Mouse (Mus musculus): ENCODE results near the gene Lsp1. TPM values are rescaled to one million over a fixed set of nuclear protein-coding genes. Genes with fewer than 3 reads are reported as not detected.

Lsp1 gene
- polyA plus RNA-seq, 1 experiment from 2014 or later: 19.4 TPM

DNA sequence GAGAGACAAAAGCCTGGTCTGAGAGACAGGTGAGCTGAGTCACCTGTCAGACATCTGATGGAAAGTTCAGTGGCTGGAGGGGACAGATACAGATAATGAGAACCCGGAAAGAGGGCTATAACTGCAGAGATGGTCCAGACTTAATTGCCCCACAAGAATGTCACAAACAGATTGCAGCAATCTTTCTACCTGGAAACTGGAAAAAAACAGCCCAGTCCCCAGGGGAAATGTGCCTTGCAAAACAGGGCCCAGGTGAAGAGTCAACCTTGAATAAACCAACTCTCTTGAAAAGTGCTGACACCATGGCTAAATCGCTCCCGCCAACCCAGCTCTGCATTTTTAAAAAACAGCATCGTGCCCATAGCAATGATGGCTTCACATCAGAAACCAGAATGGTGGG, 59.7 kb downstream of the Lsp1 start:
- no peaks in the 10 kb centered on the region for H3K9me3 ChIP-seq
- 0 out of 2 replicates have a peak, but pooled peaks cover 4% of the 10 kb centered on the region for H3K27me3 ChIP-seq (ENCODE audit: insufficient read depth, poor library complexity, severe bottlenecking)
- H3K4me3 ChIP-seq: no peak overlapping the region
- DNase-seq (ENCODE audit: low spot score): no peak
- H3K36me3 ChIP-seq: no peaks in the 10 kb centered on the region
- WGBS: 87% methylated on average over 4 of the region's 4 CpGs
- peaks cover 45% of the 10 kb centered on the region for H3K4me1 ChIP-seq (replicated peaks)
- no peak overlapping the region for H3K27ac ChIP-seq

GRCm38 (mm10) chr7:142522352-142522751, 61.7 kb downstream of the Lsp1 start:
- Histone ChIP-seq H3K4me1 (replicated peaks) (peaks cover 49% of the 10 kb centered on the region), H3K27me3 (ENCODE audit: insufficient read depth, poor library complexity, severe bottlenecking) (0 out of 2 replicates have a peak, but pooled peaks cover 4% of the 10 kb centered on the region), H3K27ac (peak overlapping the region; percentile 81), H3K4me3 (no peak overlapping the region), H3K9me3 (no peaks in the 10 kb centered on the region), H3K36me3 (no peaks in the 10 kb centered on the region)
- 20% methylated on average over 4 of the region's 4 CpGs for WGBS
- DNase-seq (ENCODE audit: low spot score): peak; percentile 60

- Histone ChIP-seq H3K36me3 (no peaks in the 10 kb centered on the region), H3K4me1 (replicated peaks) (peaks cover 54% of the 10 kb centered on the region), H3K27me3 (ENCODE audit: insufficient read depth, poor library complexity, severe bottlenecking) (0 out of 2 replicates have a peak, but pooled peaks cover 4% of the 10 kb centered on the region), H3K27ac (peak overlapping the region; percentile 81), H3K9me3 (no peaks in the 10 kb centered on the region), H3K4me3 (no peak overlapping the region)
- 50% methylated on average over 17 of the region's 17 CpGs for WGBS
- DNase-seq (ENCODE audit: low spot score): no peak
Observed at GRCm38 (mm10) chr7:142523200-142523990, 62.8 kb downstream of the Lsp1 start.

DNA sequence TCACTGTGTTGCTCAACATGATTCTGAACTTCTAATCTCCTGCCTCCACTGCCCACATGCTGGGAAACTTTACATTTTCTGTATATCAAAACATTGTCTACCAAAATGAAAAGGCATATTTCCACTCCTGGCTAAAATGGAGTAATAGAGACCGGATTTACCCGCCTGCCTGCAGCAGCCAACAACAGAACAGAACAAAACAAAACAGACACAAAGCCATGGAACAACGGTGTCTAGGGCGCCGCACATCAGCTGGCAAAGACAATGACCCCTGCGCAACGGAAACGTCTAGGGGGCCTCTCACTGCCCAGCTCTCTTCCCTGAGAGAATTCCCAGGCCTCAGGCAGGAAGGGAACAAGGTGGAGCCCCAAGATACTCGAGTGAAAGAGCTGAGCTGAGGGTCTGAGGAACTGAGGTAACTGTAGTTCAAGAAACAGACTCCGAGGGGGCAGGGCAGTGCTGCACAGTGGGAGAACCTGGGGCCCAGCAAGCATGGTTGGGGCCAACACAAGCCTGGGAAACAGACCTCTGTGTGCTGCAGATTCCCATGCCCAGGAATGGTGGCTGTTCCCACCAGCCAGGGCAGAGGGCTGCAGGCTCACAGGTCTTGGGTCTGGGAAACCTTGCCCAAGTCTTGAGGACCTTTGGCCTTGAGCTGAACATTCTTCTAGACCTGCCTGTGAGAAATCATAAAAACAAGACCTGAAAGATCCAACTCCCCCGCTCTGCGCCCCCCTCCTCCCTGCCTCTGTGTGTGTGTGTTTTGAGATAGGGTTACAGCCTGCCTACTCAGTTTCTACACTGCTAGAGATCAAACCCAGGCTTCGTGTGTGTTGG, 65.0 kb downstream of the Lsp1 start:
- Histone ChIP-seq H3K27ac (peak overlapping the region; percentile 93), H3K4me1 (replicated peaks) (peaks cover 64% of the 10 kb centered on the region), H3K27me3 (ENCODE audit: insufficient read depth, poor library complexity, severe bottlenecking) (0 out of 2 replicates have a peak, but pooled peaks cover 4% of the 10 kb centered on the region), H3K9me3 (no peaks in the 10 kb centered on the region), H3K36me3 (no peaks in the 10 kb centered on the region), H3K4me3 (peak overlapping the region; percentile 16)
- peak; percentile 59 for DNase-seq (ENCODE audit: low spot score)
- WGBS: 23% methylated on average over 13 of the region's 13 CpGs

GRCm38 (mm10) chr7:142529350-142529749, 68.7 kb downstream of the Lsp1 start:
- Histone ChIP-seq H3K4me1 (replicated peaks) (peaks cover 71% of the 10 kb centered on the region), H3K27ac (0 out of 2 replicates have a peak overlapping the region, but pooled peaks have one; percentile 18), H3K27me3 (ENCODE audit: insufficient read depth, poor library complexity, severe bottlenecking) (no peaks in the 10 kb centered on the region), H3K4me3 (no peak overlapping the region), H3K36me3 (no peaks in the 10 kb centered on the region), H3K9me3 (no peaks in the 10 kb centered on the region)
- DNase-seq (ENCODE audit: low spot score): no peak
- WGBS: 64% methylated on average over 10 of the region's 10 CpGs

DNA sequence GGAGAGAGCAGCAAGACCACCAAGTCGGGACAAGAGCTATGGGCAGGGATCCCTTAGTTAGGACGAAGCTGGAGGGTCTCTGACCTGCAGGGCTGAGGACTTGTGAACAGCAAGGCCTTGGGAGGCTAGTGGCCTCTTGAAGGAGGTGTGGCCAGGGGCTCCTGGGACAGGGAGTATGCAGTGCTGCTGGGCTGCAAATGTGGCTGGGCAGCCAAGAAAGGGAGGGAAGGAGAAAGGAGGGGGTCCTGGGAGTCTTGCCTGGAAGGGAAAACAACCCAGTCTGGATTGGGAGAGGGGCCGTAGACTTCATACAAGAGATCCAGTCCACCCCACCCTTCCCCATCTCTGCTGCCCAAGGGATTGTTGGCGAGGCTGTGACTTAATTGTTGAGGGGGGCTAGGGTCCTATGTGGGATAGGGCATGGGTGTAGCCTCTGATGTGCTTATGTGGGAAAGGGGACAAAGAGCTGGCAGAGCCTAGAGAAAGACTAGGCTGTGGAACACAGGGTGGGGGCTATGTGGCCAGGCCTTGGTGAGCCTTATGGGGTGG, 71.4 kb downstream of the Lsp1 start:
- no peak for DNase-seq (ENCODE audit: low spot score)
- Histone ChIP-seq H3K27me3 (ENCODE audit: insufficient read depth, poor library complexity, severe bottlenecking) (no peaks in the 10 kb centered on the region), H3K36me3 (peaks cover 18% of the 10 kb centered on the region), H3K4me1 (replicated peaks) (peaks cover 55% of the 10 kb centered on the region), H3K27ac (peak overlapping the region; percentile 97), H3K4me3 (0 out of 2 replicates have a peak overlapping the region, but pooled peaks have one; percentile 84), H3K9me3 (no peaks in the 10 kb centered on the region)
- WGBS: 77% methylated on average over 4 of the region's 4 CpGs

DNA sequence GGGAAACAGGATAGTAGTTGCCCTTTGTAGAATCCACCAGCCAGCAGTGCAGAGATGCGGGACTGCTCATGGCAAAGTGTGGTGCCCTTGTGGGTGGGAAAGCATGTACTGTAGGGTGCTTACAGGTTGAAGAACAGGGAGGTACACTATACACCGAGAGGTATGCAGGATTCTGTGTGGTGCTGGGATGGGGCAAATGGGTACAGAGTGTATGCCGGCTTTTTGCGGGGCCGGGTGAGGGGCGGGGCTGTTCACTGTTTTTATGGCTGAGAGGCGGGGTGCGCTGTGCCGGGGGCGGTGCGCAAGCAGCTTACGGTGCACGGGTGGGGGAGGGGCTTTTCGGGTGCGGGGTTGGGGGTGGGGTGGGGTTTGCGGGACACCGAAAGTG, 72.1 kb downstream of the Lsp1 start, which contains the start of gene Mrpl23:
Gene Mrpl23, plus strand, starts transcription at position 16 of the 388 bp plus-strand sequence.
- Histone ChIP-seq H3K4me3 (peak within 1 kb of the TSS; percentile 84), H3K27ac (peak within 1 kb of the TSS; percentile 97), H3K36me3 (peaks cover 22% of the 10 kb centered on the region), H3K9me3 (no peaks in the 10 kb centered on the region), H3K4me1 (replicated peaks) (peaks cover 57% of the 10 kb centered on the region), H3K27me3 (ENCODE audit: insufficient read depth, poor library complexity, severe bottlenecking) (no peaks in the 10 kb centered on the region)
- no peak for DNase-seq (ENCODE audit: low spot score)
- WGBS: 8% methylated on average over 17 of the region's 17 CpGs

GRCm38 (mm10) chr7:142533059-142533855, 72.6 kb downstream of the Lsp1 start:
- Histone ChIP-seq H3K27me3 (ENCODE audit: insufficient read depth, poor library complexity, severe bottlenecking) (no peaks in the 10 kb centered on the region), H3K9me3 (no peaks in the 10 kb centered on the region), H3K4me1 (replicated peaks) (peaks cover 62% of the 10 kb centered on the region), H3K36me3 (peaks cover 22% of the 10 kb centered on the region), H3K4me3 (peak overlapping the region; percentile 84), H3K27ac (peak overlapping the region; percentile 97)
- WGBS: under 1% methylated on average over 44 of the region's 44 CpGs
- peak; percentile 88 for DNase-seq (ENCODE audit: low spot score)

- H3K4me3 ChIP-seq: no peak overlapping the region
- peaks cover 69% of the 10 kb centered on the region for H3K4me1 ChIP-seq (replicated peaks)
- peak overlapping the region; percentile 57; the same call in 1 of the 2 replicates for H3K27ac ChIP-seq
Observed at GRCm38 (mm10) chr7:142535116-142535515, 74.5 kb downstream of the Lsp1 start.

GRCm38 (mm10) chr7:142535832-142536231, 75.2 kb downstream of the Lsp1 start:
- DNase-seq (ENCODE audit: low spot score): no peak
- 97% methylated on average over 5 of the region's 5 CpGs for WGBS
- Histone ChIP-seq H3K27ac (0 out of 2 replicates have a peak overlapping the region, but pooled peaks have one; percentile 57), H3K4me1 (replicated peaks) (peaks cover 74% of the 10 kb centered on the region), H3K4me3 (no peak overlapping the region), H3K27me3 (ENCODE audit: insufficient read depth, poor library complexity, severe bottlenecking) (no peaks in the 10 kb centered on the region), H3K36me3 (peaks cover 37% of the 10 kb centered on the region), H3K9me3 (no peaks in the 10 kb centered on the region)

More at GRCm38 (mm10) chr7:142535116-142535515, 74.5 kb downstream of the Lsp1 start:
- 93% methylated on average over 4 of the region's 4 CpGs for WGBS
- no peak for DNase-seq (ENCODE audit: low spot score)
- H3K36me3 ChIP-seq: peaks cover 31% of the 10 kb centered on the region
- H3K27me3 ChIP-seq (ENCODE audit: insufficient read depth, poor library complexity, severe bottlenecking): no peaks in the 10 kb centered on the region
- no peaks in the 10 kb centered on the region for H3K9me3 ChIP-seq

- no peak overlapping the region for H3K4me3 ChIP-seq
- H3K27me3 ChIP-seq (ENCODE audit: insufficient read depth, poor library complexity, severe bottlenecking): no peaks in the 10 kb centered on the region
- H3K9me3 ChIP-seq: no peaks in the 10 kb centered on the region
- peaks cover 45% of the 10 kb centered on the region for H3K36me3 ChIP-seq
- peaks cover 73% of the 10 kb centered on the region for H3K4me1 ChIP-seq (replicated peaks)
- WGBS: 68% methylated on average over 5 of the region's 5 CpGs
- no peak for DNase-seq (ENCODE audit: low spot score)
- peak overlapping the region; percentile 89 for H3K27ac ChIP-seq
Observed at GRCm38 (mm10) chr7:142537181-142537580, 76.6 kb downstream of the Lsp1 start.

- H3K36me3 ChIP-seq: peaks cover 45% of the 10 kb centered on the region
- H3K4me3 ChIP-seq: no peak overlapping the region
- peak; percentile 88 for DNase-seq (ENCODE audit: low spot score)
- WGBS: 7% methylated on average over 6 of the region's 6 CpGs
- H3K9me3 ChIP-seq: no peaks in the 10 kb centered on the region
- peak overlapping the region; percentile 89 for H3K27ac ChIP-seq
- no peaks in the 10 kb centered on the region for H3K27me3 ChIP-seq (ENCODE audit: insufficient read depth, poor library complexity, severe bottlenecking)
- H3K4me1 ChIP-seq (replicated peaks): peaks cover 73% of the 10 kb centered on the region
Observed at GRCm38 (mm10) chr7:142537879-142538278, 77.3 kb downstream of the Lsp1 start.
